Mouse (Mus musculus) liver, embryonic 14.5 days (tissue): ENCODE results near the gene Spata31d1b.

Source experiments
- CTCF ChIP-seq: IDR thresholded peaks from 2 replicates; pipeline ENCODE4 v1.5.1; 2016; ENCODE audit warnings: antibody characterized with exemption, low read depth, control low read depth
- EP300 ChIP-seq: IDR thresholded peaks from 2 replicates; pipeline ENCODE4 v1.6.1; 2016; ENCODE audit warnings: antibody characterized with exemption, low read depth

DNA sequence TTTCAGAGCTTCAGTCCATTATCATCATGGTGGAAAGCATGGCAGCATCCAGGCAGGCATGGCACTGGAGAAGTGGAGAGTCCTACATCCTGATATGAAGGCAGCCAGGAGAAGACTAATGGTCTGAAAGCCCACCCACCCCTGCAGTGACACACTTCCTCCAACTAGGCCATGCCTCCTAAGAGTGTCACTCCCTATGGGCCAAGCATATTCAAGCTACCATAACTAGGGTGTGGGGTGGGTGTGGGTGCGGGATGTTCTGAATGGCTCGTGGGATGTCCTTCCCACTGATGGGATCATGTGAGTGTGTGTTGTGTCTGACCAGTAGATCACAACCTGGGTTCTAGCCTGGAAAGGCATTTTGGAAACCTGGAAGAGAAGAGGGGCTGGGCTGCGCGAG lies 21.9 kb downstream of the Spata31d1b start:
- no peak for TF ChIP-seq CTCF
- TF ChIP-seq EP300 = no peak
